Mouse (Mus musculus): ENCODE results near the gene Bin2.
"Not testable (repeated sequence)": the region's sequence is repeated elsewhere in the genome, so short reads cannot be mapped to it uniquely, and the experiment has no call there.

The Bin2 gene

GRCm38 (mm10) chr15:100624435-100624834, 44.9 kb downstream of the Bin2 start:
- in situ Hi-C loops (cut with MboI; ENCODE audit: unreplicated experiment in 2 of 2), result no loop called here

- in situ Hi-C loops (cut with MboI; ENCODE audit: unreplicated experiment in 2 of 2), result no loop called here
Measured at GRCm38 (mm10) chr15:100623754-100624153, 45.6 kb downstream of the Bin2 start.

- in situ Hi-C loops (cut with MboI; ENCODE audit: unreplicated experiment in 2 of 2), result no loop called here
Measured at GRCm38 (mm10) chr15:100622164-100622563, 47.2 kb downstream of the Bin2 start.

- in situ Hi-C loops (cut with MboI; ENCODE audit: unreplicated experiment in 2 of 2), result not testable (repeated sequence)
Measured at GRCm38 (mm10) chr15:100621671-100622070, 47.7 kb downstream of the Bin2 start.

DNA sequence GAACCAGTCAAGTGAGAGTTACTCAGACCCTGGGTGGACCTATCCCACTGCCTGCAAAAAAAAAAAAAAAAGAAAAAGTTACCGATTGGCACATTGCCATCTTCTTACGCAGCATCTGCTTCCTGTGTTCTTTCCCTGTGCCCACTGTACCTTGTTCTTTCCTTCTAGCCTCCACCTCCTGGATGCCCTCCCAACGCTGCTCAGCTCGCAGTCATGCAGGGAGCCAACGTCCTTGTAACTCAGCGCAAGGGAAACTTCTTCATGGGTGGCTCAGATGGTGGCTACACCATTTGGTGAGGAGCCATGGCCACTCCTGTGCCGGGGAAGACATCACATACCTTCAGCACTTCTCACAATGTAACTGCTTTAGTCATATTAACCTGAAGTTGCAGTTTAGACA, 50.2 kb downstream of the Bin2 start:
- in situ Hi-C loops (cut with MboI; ENCODE audit: unreplicated experiment in 2 of 2), result no loop called here

GRCm38 (mm10) chr15:100616221-100616620, 53.1 kb downstream of the Bin2 start:
- in situ Hi-C loops (cut with MboI; ENCODE audit: unreplicated experiment in 2 of 2), result no loop called here

- in situ Hi-C loops (cut with MboI; ENCODE audit: unreplicated experiment in 2 of 2), result no loop called here
Measured at GRCm38 (mm10) chr15:100615825-100616220, 53.5 kb downstream of the Bin2 start.

GRCm38 (mm10) chr15:100614996-100615824, 54.1 kb downstream of the Bin2 start, which contains the start of gene Dazap2:
TSS of gene Dazap2 (plus strand) at chr15:100615349.
- in situ Hi-C loops (cut with MboI; ENCODE audit: unreplicated experiment in 2 of 2), result loop anchor here (5.0 kb wide), 2 partner anchors 73 to 83 kb away; no protein-coding TSS in a partner anchor

DNA sequence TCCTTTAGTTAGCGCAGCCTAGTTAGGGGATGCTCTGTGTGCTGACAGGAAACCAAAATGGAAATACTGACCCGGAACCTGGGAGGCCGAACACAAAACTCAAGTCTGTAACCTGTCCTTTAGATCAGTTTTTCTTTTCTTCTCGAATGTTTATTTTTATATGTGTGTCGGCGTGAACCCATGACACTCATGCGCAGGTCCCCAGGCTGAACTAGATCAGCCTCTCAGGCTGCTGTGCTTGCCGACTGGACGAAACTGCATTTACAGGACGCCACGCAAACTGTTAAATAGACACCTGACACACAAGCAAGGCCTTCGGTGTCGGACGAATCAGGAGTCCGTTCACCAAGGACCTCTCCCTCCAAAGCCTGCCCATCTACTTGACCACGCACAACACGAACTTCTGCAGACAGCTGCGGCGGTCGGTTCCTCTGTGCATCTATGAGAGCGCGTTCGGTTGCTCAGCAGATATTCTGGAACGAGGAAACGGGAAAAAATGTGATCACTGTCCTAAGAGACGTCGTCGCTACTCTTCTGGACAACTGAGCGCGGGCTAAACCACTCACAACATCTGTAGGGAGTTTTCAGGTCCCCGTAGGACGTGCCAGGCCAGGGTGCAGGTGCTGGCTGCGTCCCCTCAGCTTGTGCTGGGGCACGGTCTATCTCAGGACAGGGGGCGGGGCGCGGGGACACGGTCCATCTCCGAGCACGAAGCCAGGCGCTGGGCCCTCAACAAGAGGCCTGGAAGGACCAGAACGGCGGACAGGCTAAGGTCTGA, 54.9 kb downstream of the Bin2 start:
- in situ Hi-C loops (cut with MboI; ENCODE audit: unreplicated experiment in 2 of 2), result loop anchor here (5.0 kb wide), 2 partner anchors 72 to 82 kb away; no protein-coding TSS in a partner anchor

GRCm38 (mm10) chr15:100613584-100613983, 55.8 kb downstream of the Bin2 start:
- in situ Hi-C loops (cut with MboI; ENCODE audit: unreplicated experiment in 2 of 2), result loop anchor here (5.0 kb wide), 2 partner anchors 71 to 81 kb away; no protein-coding TSS in a partner anchor

DNA sequence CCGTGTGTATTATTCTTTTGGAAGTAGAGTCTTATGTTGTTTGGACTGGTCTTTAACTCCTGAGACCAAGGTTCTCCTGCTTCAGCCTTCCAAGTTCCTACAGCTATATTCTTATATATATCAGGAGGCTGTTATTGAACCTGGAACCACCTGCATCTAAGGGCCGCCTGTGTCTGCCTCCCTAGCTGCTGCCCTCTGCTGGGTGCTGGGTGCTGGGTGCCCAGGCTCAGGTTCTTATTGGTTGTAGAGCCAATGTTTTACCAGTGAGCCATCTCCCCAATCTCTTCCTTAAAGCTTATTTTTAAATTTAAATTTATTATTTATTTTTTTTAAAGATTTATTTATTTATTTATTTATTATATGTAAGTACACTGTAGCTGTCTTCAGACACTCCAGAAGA, 56.9 kb downstream of the Bin2 start:
- in situ Hi-C loops (cut with MboI; ENCODE audit: unreplicated experiment in 2 of 2), result loop anchor here (5.0 kb wide), 2 partner anchors 70 to 80 kb away; no protein-coding TSS in a partner anchor

- in situ Hi-C loops (cut with MboI; ENCODE audit: unreplicated experiment in 2 of 2), result loop anchor here (5.0 kb wide), 2 partner anchors 70 to 80 kb away; no protein-coding TSS in a partner anchor
Measured at GRCm38 (mm10) chr15:100611951-100612350, 57.4 kb downstream of the Bin2 start.

GRCm38 (mm10) chr15:100606677-100607076, 62.7 kb downstream of the Bin2 start:
- in situ Hi-C loops (cut with MboI; ENCODE audit: unreplicated experiment in 2 of 2), result not testable (repeated sequence)

GRCm38 (mm10) chr15:100601669-100602068, 67.7 kb downstream of the Bin2 start:
- in situ Hi-C loops (cut with MboI; ENCODE audit: unreplicated experiment in 2 of 2), result no loop called here

DNA sequence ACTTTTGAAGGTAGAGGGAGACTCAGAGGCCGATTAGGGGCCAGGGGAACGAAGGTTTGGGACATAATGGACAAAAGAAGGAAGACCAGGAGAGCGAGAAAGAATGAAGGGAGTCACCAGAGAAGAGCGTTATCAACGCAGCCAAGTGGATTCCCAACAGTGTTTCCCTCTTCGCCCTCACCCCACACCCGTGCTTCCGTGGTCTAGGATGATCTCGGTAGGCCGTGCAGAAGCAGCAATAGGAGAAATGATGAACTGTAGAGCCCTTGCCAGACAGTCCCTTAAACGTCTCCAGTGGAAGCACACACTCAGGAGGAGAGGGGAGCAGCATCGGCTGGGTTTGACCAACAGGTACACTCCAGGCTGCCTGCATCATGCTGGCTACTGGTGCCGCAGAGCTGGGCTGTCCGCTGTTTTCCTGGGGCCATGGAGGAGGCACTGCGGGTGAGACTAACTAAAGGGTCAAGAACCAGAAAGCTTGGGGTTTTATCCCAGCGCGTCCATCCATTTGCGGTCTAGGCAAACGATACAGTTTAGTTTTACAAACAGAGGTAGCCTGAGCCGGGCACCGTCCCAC, 68.6 kb downstream of the Bin2 start:
- in situ Hi-C loops (cut with MboI; ENCODE audit: unreplicated experiment in 2 of 2), result no loop called here

- in situ Hi-C loops (cut with MboI; ENCODE audit: unreplicated experiment in 2 of 2), result no loop called here
Measured at GRCm38 (mm10) chr15:100600047-100600695, 69.2 kb downstream of the Bin2 start.

GRCm38 (mm10) chr15:100599276-100600046, 69.9 kb downstream of the Bin2 start, which contains the start of gene Pou6f1:
TSS of gene Pou6f1 (minus strand) at chr15:100599984.
- in situ Hi-C loops (cut with MboI; ENCODE audit: unreplicated experiment in 2 of 2), result no loop called here

DNA sequence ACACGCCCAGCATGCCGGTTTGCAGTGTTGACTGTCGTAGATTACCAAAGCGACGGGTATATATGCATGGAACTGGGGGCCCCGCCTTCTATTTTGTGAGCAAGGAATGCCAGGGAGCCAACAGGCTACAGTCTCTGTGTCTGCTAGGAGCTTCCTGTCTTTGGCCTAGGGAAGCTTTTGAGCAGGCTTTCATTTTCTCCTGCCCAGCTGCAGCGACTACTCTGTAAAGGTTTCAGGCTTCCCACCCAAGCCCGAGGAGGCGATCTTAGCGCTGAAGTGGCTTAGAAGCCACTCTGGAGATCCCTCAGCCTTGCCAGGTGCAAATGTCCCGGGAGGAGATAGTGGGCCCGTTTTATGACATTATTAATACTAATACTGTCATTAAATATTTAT, 70.5 kb downstream of the Bin2 start:
- in situ Hi-C loops (cut with MboI; ENCODE audit: unreplicated experiment in 2 of 2), result no loop called here

GRCm38 (mm10) chr15:100598287-100598882, 71.0 kb downstream of the Bin2 start:
- in situ Hi-C loops (cut with MboI; ENCODE audit: unreplicated experiment in 2 of 2), result no loop called here

Data from v-Abl transformed pro-B cells (cell line).